Mouse (Mus musculus) liver, postnatal 0 days (tissue): ENCODE data around the gene Sag. TPM values are rescaled to one million over a fixed set of nuclear protein-coding genes. Genes with fewer than 3 reads are reported as not detected.

Experiments used
- ATAC-seq: fragments of 200-750 bp; cut with Nextera tagmentation; 2 replicates; pipeline ENCODE4 v1.8.0; 2017; ENCODE audit warnings: mild to moderate bottlenecking, moderate library complexity
- DNase-seq: peaks from one replicate; pipeline ENCODE4 v3.0.0-alpha.2; 2016
- H3K27ac ChIP-seq: fragments of 300-500 bp; sonication (generic); 2 replicates; pipeline ENCODE4 v1.5.1; 2014; ENCODE audit warnings: antibody characterized with exemption, moderate library complexity, mild to moderate bottlenecking, low read depth
- H3K27me3 ChIP-seq: fragments of 300-500 bp; sonication (generic); 2 replicates; pipeline ENCODE4 v1.6.1; 2014; ENCODE audit warnings: low read length, control low read depth, mixed read lengths; ENCODE audit not compliant: insufficient read depth
- H3K36me3 ChIP-seq: fragments of 300-500 bp; sonication (generic); replicated peaks from 2 replicates; pipeline ENCODE4 v1.6.1; 2014; ENCODE audit warnings: mild to moderate bottlenecking, control low read depth, low read length, moderate library complexity, mixed read lengths; ENCODE audit not compliant: insufficient read depth
- H3K4me1 ChIP-seq: fragments of 300-500 bp; sonication (generic); 2 replicates; pipeline ENCODE4 v1.6.1; 2014; ENCODE audit warnings: antibody characterized with exemption, mild to moderate bottlenecking, control low read depth; ENCODE audit not compliant: insufficient read depth
- H3K4me2 ChIP-seq: fragments of 300-500 bp; sonication (generic); 2 replicates; pipeline ENCODE4 v1.6.1; 2014; ENCODE audit warnings: low read depth, mild to moderate bottlenecking, low read length, moderate library complexity, mixed read lengths
- H3K4me3 ChIP-seq: fragments of 300-500 bp; sonication (generic); 2 replicates; pipeline ENCODE4 v1.5.1; 2014; ENCODE audit warnings: low read depth, low read length
- H3K9ac ChIP-seq: fragments of 300-500 bp; sonication (generic); replicated peaks from 2 replicates; pipeline ENCODE4 v1.6.1; 2014; ENCODE audit warnings: mild to moderate bottlenecking, moderate library complexity
- H3K9me3 ChIP-seq: fragments of 300-500 bp; sonication (generic); 2 replicates; pipeline ENCODE4 v1.6.1; 2016; ENCODE audit warnings: mild to moderate bottlenecking, control low read depth, low read length, mixed read lengths
- CTCF ChIP-seq: sonication (generic); IDR thresholded peaks from 2 replicates; pipeline ENCODE4 v1.5.1; 2016; ENCODE audit warnings: antibody characterized with exemption, low read depth
- EP300 ChIP-seq: IDR thresholded peaks from 2 replicates; pipeline ENCODE4 v1.6.1; 2016; ENCODE audit warnings: antibody characterized with exemption, low read depth, mild to moderate bottlenecking
- WGBS: fragments of 180-500 bp; shearing (Covaris S2); extraction: QIAGEN DNeasy Blood & Tissue Kit; methylation state at CpG from one replicate; pipeline ENCODE4 v1.1.7; 2014; ENCODE audit not compliant: insufficient replicate concordance; 5-methylcytosine and 5-hydroxymethylcytosine counted together
- polyA plus RNA-seq: library from polyadenylated mRNA; unstranded; fragments of >200 nt; fragmentation: Nextera tagmentation; extraction: Ambion mirVana; gene quantifications from 2 replicates; pipeline ENCODE4 v1.2.1, GENCODE M21; 2015

The Sag gene
- polyA plus RNA-seq, 1 experiment from 2014 or later, result 0.42 TPM

DNA sequence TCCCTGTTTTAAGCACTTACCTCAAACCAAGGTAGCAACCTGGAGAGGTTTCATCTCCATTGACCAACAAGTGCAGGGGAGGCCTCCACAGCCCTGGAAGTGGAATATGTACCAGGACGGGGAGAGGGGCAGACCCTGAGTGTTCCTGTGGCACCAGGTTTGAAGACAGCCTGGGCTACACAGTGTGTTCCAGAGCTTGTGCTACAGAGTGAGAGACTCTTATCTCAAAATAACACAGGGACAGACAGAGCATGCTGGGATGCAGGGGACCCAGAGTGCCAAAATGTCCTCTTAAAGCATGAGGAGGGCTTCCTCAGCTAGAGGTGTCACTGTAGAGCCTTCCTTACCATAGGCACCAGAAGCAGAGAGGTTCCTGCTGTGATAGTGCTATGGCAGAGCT lies 4.3 kb downstream of the Sag start:
- H3K27ac ChIP-seq, result no peak overlapping the region
- H3K4me2 ChIP-seq, result no peak overlapping the region
- H3K4me3 ChIP-seq, result no peak overlapping the region
- TF ChIP-seq CTCF (no peak), EP300 (no peak)
- no peaks in the 10 kb centered on the region for H3K9me3 ChIP-seq
- ATAC-seq (peak; percentile 50; the same call in 1 of the 2 replicates), DNase-seq (no peak)
- no peaks in the 10 kb centered on the region; the same call in 1 of the 2 replicates for H3K4me1 ChIP-seq
- H3K9ac ChIP-seq, result no peak overlapping the region
- no peaks in the 10 kb centered on the region for H3K36me3 ChIP-seq
- H3K27me3 ChIP-seq, result no peaks in the 10 kb centered on the region
- WGBS, result 57% methylated on average over 1 of the region's 1 CpGs

GRCm38 (mm10) chr1:87811391-87811790 lies 7.9 kb downstream of the Sag start:
- Histone ChIP-seq H3K36me3 (no peaks in the 10 kb centered on the region), H3K4me1 (no peaks in the 10 kb centered on the region), H3K27me3 (no peaks in the 10 kb centered on the region), H3K4me3 (no peak overlapping the region), H3K9me3 (no peaks in the 10 kb centered on the region), H3K9ac (no peak overlapping the region), H3K27ac (no peak overlapping the region), H3K4me2 (no peak overlapping the region)
- DNase-seq, result no peak
- no peak for ATAC-seq
- 68% methylated on average over 7 of the region's 7 CpGs for WGBS
- TF ChIP-seq CTCF, result no peak
- no peak for TF ChIP-seq EP300

DNA sequence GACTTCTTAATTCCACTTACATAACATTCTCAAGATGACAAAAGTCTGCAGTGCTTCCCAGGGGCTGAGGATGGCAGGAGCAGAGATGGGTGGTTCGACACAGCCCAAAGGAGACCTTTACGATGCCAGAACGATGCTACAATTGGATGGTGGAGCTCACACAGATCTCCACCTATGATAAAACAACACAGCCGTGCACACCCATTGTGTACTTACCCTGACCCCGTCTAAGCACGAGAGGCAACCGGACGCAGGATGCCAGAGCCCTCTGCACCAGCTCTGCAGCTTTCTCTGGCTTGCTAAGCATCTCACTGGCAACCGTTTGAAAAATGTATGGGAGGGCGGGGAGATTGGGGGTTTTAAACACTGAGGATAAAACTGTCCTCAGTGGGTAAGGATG lies 8.6 kb downstream of the Sag start:
- H3K27me3 ChIP-seq, result no peaks in the 10 kb centered on the region
- WGBS, result 61% methylated on average over 10 of the region's 10 CpGs
- H3K4me1 ChIP-seq, result no peaks in the 10 kb centered on the region
- ATAC-seq (no peak), DNase-seq (no peak)
- no peak for TF ChIP-seq EP300
- no peak for TF ChIP-seq CTCF
- H3K9me3 ChIP-seq, result no peaks in the 10 kb centered on the region
- no peak overlapping the region for H3K4me3 ChIP-seq
- no peak overlapping the region for H3K27ac ChIP-seq
- H3K9ac ChIP-seq, result no peak overlapping the region
- H3K36me3 ChIP-seq, result no peaks in the 10 kb centered on the region
- H3K4me2 ChIP-seq, result no peak overlapping the region

- no peak overlapping the region for H3K27ac ChIP-seq
- no peak overlapping the region for H3K4me2 ChIP-seq
- WGBS, result 78% methylated on average over 6 of the region's 6 CpGs
- no peaks in the 10 kb centered on the region for H3K9me3 ChIP-seq
- H3K4me1 ChIP-seq, result no peaks in the 10 kb centered on the region
- no peaks in the 10 kb centered on the region for H3K27me3 ChIP-seq
- DNase-seq, result no peak
- H3K4me3 ChIP-seq, result no peak overlapping the region
- H3K36me3 ChIP-seq, result no peaks in the 10 kb centered on the region
- no peak overlapping the region for H3K9ac ChIP-seq
- TF ChIP-seq EP300, result no peak
- TF ChIP-seq CTCF, result no peak
- no peak for ATAC-seq
Observed at GRCm38 (mm10) chr1:87813155-87813554, 9.7 kb downstream of the Sag start.

DNA sequence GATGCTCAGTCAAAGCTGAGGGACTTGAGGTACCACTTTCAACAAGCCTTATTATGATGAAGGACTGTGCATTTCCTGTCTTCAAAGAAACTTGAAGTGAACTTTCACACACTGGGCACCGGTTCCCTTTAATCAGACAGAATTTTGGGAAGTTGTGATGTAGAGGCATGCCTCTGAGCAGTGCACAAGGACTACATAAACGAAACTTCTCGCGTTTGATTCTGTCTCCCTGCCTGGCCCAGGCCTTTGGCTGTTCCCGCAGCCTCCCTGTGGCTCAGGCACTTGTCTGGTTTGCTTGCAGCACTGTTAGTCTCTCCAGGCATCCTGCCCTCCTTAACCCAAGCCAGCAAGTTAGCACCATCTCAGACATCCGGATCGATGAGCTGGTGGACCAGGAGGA lies 10.2 kb downstream of the Sag start:
- Histone ChIP-seq H3K27me3 (no peaks in the 10 kb centered on the region), H3K36me3 (no peaks in the 10 kb centered on the region), H3K4me2 (no peak overlapping the region), H3K9ac (no peak overlapping the region), H3K27ac (no peak overlapping the region), H3K4me3 (no peak overlapping the region), H3K9me3 (no peaks in the 10 kb centered on the region), H3K4me1 (no peaks in the 10 kb centered on the region)
- ATAC-seq (no peak), DNase-seq (no peak)
- 51% methylated on average over 7 of the region's 7 CpGs for WGBS
- TF ChIP-seq EP300 (no peak), CTCF (no peak)

GRCm38 (mm10) chr1:87824420-87824995 lies 21.0 kb downstream of the Sag start:
- DNase-seq (no peak), ATAC-seq (no peak)
- 71% methylated on average over 10 of the region's 10 CpGs for WGBS

GRCm38 (mm10) chr1:87825281-87825680 lies 21.8 kb downstream of the Sag start:
- Histone ChIP-seq H3K4me3 (no peak overlapping the region), H3K4me1 (peaks cover 16% of the 10 kb centered on the region), H3K9ac (no peak overlapping the region), H3K27ac (no peak overlapping the region), H3K27me3 (no peaks in the 10 kb centered on the region), H3K4me2 (no peak overlapping the region), H3K36me3 (no peaks in the 10 kb centered on the region), H3K9me3 (no peaks in the 10 kb centered on the region)
- DNase-seq (no peak), ATAC-seq (no peak)
- TF ChIP-seq CTCF (no peak), EP300 (no peak)
- WGBS, result 79% methylated on average over 5 of the region's 5 CpGs

More at GRCm38 (mm10) chr1:87824420-87824995, 21.0 kb downstream of the Sag start:
- H3K27ac ChIP-seq, result no peak overlapping the region
- H3K36me3 ChIP-seq, result no peaks in the 10 kb centered on the region
- no peaks in the 10 kb centered on the region for H3K27me3 ChIP-seq
- TF ChIP-seq EP300 (no peak), CTCF (no peak)
- no peak overlapping the region for H3K4me3 ChIP-seq
- H3K4me1 ChIP-seq, result peaks cover 10% of the 10 kb centered on the region
- H3K4me2 ChIP-seq, result no peak overlapping the region
- H3K9ac ChIP-seq, result no peak overlapping the region
- H3K9me3 ChIP-seq, result no peaks in the 10 kb centered on the region
